Mouse (Mus musculus) olfactory bulb, adult 2 months (tissue): ENCODE results near the gene Edc4. TPM values are rescaled to one million over a fixed set of nuclear protein-coding genes. Genes with fewer than 3 reads are reported as not detected.

Experiments
- H3K27ac ChIP-seq: fragments of 200-500 bp; 2 replicates; pipeline ENCODE4 v1.5.1; 2012; ENCODE audit warnings: low read depth, low read length; ENCODE audit not compliant: insufficient read depth
- H3K4me1 ChIP-seq: fragments of 200-500 bp; 2 replicates; pipeline ENCODE4 v1.6.1; 2012; ENCODE audit warnings: low read length; ENCODE audit not compliant: control insufficient read depth, insufficient read depth
- H3K4me3 ChIP-seq: fragments of 200-500 bp; 2 replicates; pipeline ENCODE4 v1.5.1; 2012; ENCODE audit warnings: mild to moderate bottlenecking, low read depth, low read length, moderate library complexity; ENCODE audit not compliant: insufficient read depth
- CTCF ChIP-seq: fragments of 200-500 bp; IDR thresholded peaks from 2 replicates; pipeline ENCODE4 v1.5.1; 2012; ENCODE audit warnings: low read depth, mild to moderate bottlenecking, low read length, moderate library complexity; ENCODE audit not compliant: insufficient read depth
- POLR2A ChIP-seq: fragments of 200-500 bp; IDR thresholded peaks from 2 replicates; pipeline ENCODE4 v1.6.1; 2012; ENCODE audit warnings: mild to moderate bottlenecking, low read depth, low read length, moderate library complexity; ENCODE audit not compliant: insufficient read depth
- WGBS: fragments of 180-500 bp; shearing (Covaris S2); methylation state at CpG from one replicate; pipeline ENCODE4 v1.1.7; 2018; 5-methylcytosine and 5-hydroxymethylcytosine counted together
- polyA plus RNA-seq: library from polyadenylated mRNA; stranded (reverse); fragments of >200 nt; gene quantifications from 2 replicates; pipeline ENCODE4 v1.2.4, GENCODE M21; 2012; ENCODE audit warnings: low replicate concordance; ENCODE audit not compliant: missing spikeins, insufficient read depth, insufficient read length

The Edc4 gene
- polyA plus RNA-seq, 1 experiment = not detected

GRCm38 (mm10) chr8:105860143-105860981 is 20.3 kb upstream of the Edc4 start, which contains the start of gene Nutf2:
Gene Nutf2, plus strand, starts transcription at chr8:105860580.
- Histone ChIP-seq H3K4me3 (peak within 1 kb of the TSS; percentile 83), H3K4me1 (peaks cover 7% of the 10 kb centered on the region), H3K27ac (peak within 1 kb of the TSS; percentile 56)
- under 1% methylated on average over 59 of the region's 59 CpGs for WGBS
- TF ChIP-seq CTCF (no peak), POLR2A (peak; percentile 56; the same call in 1 of the 2 replicates)

- Histone ChIP-seq H3K27ac (no peak overlapping the region), H3K4me1 (peaks cover 3% of the 10 kb centered on the region; the same call in 1 of the 2 replicates), H3K4me3 (no peak overlapping the region)
- 6% methylated on average over 1 of the region's 1 CpGs for WGBS
- no peak for TF ChIP-seq CTCF
- no peak for TF ChIP-seq POLR2A
Observed at GRCm38 (mm10) chr8:105861951-105862350, 18.7 kb upstream of the Edc4 start.

DNA sequence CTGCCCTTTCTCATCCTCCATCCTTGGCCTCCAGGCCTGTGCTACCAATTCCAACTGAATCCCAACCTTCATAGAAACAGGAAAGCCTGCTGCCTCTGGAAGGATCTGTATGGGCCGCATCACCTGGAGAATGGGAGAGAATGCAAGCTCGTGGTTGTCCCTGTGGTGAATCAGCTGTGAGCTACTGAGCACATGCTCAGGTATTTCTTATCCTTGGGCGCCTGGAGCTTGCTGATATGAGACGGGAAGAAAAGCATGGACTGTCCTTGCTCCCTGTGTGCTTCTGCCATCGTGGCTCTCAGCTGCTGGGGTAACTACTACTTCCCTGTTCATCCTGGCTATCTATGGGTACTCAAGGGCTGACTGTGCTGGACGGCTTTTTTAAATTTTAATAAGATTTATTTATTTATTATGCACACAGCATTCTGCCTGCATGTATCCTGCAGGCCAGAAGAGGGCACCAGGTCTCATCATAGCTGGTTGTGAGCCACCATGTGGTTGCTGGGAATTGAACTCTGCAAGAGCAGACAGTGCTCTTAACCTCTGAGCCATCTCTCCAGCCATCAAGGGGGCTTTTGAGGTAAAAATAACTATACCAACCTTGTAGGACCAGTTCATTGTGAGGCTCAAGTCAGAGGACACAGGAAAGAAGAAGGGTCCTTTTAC is 14.2 kb upstream of the Edc4 start:
- Histone ChIP-seq H3K27ac (no peak overlapping the region), H3K4me3 (no peak overlapping the region), H3K4me1 (no peaks in the 10 kb centered on the region)
- WGBS = 90% methylated on average over 6 of the region's 6 CpGs
- TF ChIP-seq POLR2A = no peak
- TF ChIP-seq CTCF = no peak

DNA sequence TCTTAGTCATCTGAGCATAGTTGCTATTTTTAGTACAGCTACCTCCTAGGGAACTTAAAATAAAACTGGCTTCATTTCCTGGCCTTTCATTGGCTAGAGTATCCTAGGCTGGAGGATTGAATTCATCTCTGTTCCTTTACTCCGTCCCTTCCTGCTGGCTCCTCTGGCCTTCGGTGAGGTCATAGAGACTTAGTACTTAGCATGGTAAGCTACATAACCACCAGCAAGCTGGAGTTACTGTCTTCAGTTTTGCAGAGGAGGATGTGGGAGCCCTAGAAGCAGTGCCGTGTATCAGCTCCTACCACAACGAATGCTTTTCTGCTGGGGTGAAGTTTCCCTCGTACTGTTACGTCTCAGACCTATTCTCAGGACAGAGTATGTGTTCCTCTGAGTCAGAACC is 6.4 kb upstream of the Edc4 start:
- 44% methylated on average over 6 of the region's 6 CpGs for WGBS
- H3K27ac ChIP-seq = peak overlapping the region; percentile 83
- H3K4me3 ChIP-seq = no peak overlapping the region
- TF ChIP-seq POLR2A (no peak), CTCF (no peak)
- 0 out of 2 replicates have a peak, but pooled peaks cover 4% of the 10 kb centered on the region for H3K4me1 ChIP-seq

DNA sequence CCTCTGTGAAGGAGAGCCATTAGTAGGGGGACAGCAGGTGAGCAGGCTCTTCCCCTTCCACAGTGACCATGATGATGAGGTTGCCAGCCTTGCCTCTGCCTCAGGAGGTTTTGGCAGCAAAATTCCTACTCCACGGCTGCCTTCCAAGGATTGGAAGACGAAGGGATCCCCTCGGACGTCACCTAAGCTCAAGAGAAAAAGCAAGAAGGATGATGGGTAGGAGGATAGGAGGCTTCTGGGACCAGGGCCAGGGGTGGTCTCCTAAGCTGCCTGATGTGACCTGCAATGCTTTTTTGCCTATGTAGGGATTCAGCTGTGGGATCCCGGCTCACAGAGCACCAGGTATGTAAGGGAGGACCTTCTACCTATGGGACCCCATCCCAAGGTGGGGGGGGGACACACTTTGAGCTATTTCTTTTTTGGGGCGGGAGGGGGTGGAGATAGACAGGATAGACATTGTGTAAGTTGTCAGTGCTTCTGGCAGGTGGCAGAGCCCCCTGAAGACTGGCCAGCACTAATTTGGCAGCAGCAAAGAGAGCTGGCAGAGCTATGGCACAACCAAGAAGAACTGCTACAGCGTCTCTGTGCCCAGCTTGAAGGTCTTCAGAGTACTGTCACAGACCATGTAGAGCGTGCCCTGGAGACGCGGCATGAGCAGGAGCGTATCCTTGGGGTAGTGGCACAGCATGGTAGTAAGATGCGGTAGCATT is 9.2 kb downstream of the Edc4 start:
- Histone ChIP-seq H3K27ac (no peak overlapping the region), H3K4me3 (no peak overlapping the region), H3K4me1 (peaks cover 12% of the 10 kb centered on the region)
- WGBS = 72% methylated on average over 12 of the region's 12 CpGs
- TF ChIP-seq POLR2A (no peak), CTCF (no peak)

DNA sequence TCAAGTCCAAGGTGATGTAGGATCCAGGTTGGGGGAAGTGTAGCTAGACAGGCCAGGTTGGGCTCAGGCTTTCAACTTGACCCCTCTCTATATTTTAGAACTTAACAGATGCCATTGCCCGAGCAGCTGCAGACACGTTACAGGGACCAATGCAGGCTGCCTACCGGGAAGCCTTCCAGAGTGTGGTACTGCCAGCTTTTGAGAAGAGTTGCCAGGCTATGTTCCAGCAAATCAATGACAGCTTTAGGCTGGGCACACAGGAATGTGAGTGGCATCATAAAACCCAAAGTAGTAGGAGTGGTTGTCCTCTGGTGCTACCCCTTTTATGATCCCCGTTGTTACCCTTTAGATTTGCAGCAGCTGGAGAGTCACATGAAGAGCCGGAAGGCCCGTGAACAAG is 10.2 kb downstream of the Edc4 start:
- Histone ChIP-seq H3K4me3 (no peak overlapping the region), H3K4me1 (peaks cover 12% of the 10 kb centered on the region), H3K27ac (no peak overlapping the region)
- 54% methylated on average over 6 of the region's 6 CpGs for WGBS
- TF ChIP-seq CTCF = no peak
- no peak for TF ChIP-seq POLR2A

DNA sequence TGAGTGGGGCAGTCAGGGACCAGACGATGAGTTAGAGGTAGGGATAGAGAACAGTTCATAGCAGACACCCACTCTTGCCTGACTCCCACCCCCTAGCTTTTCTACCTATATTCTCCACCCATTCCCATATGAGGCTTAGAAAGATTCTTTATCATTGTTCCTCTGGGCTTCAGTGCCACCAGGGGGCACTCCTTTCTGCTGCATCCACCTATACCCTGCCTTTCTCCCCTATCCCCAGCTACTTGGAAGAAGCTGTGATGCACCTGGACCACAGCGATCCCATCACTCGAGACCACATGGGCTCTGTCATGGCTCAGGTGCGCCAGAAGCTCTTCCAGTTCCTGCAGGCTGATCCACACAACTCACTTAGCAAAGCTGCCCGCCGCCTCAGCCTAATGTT is 11.8 kb downstream of the Edc4 start:
- TF ChIP-seq CTCF (no peak), POLR2A (no peak)
- H3K4me3 ChIP-seq = no peak overlapping the region
- H3K4me1 ChIP-seq = peaks cover 12% of the 10 kb centered on the region
- WGBS = 77% methylated on average over 6 of the region's 6 CpGs
- no peak overlapping the region for H3K27ac ChIP-seq

DNA sequence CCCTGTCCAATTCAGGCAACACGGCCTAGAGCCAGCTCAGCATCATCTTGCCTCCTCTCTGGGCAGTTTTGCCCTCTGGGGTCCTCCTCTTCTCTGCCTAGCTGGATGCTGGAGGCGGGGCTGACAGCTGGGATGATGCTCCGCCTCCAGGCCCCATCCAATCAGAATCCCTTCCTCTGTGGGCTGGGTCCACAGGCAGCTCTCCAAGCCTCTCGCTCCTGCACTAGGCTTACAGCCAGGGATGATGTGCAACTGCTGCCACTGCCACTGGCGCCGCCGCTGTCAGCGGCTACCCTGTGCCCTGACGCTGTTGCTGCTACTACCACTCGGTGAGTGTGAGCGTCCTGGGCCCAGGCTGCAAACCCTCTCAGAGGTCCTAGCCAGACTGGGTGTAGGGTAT is 12.7 kb downstream of the Edc4 start, which contains the start of gene Nrn1l:
Gene Nrn1l, plus strand, starts transcription at position 229 of the 400 bp plus-strand sequence.
- no peak within 1 kb of the TSS for H3K27ac ChIP-seq
- H3K4me1 ChIP-seq = peaks cover 12% of the 10 kb centered on the region
- WGBS = 13% methylated on average over 11 of the region's 11 CpGs
- peak within 1 kb of the TSS; percentile 7; the same call in 1 of the 2 replicates for H3K4me3 ChIP-seq
- no peak for TF ChIP-seq POLR2A
- no peak for TF ChIP-seq CTCF

GRCm38 (mm10) chr8:105897801-105898480 is 17.3 kb downstream of the Edc4 start:
- WGBS = 77% methylated on average over 9 of the region's 9 CpGs
- Histone ChIP-seq H3K27ac (no peak overlapping the region), H3K4me3 (no peak overlapping the region), H3K4me1 (peaks cover 12% of the 10 kb centered on the region)
- no peak for TF ChIP-seq POLR2A
- TF ChIP-seq CTCF = no peak
